Mouse (Mus musculus) lung, adult 2 months (tissue): ENCODE results near the gene Sgms2.

ENCODE experiments used
- CTCF ChIP-seq: fragments of 200-500 bp; IDR thresholded peaks from 2 replicates; pipeline ENCODE4 v1.5.1; 2011; ENCODE audit warnings: mild to moderate bottlenecking, low read length, control low read depth; ENCODE audit not compliant: insufficient read depth
- POLR2A ChIP-seq: fragments of 200-500 bp; IDR thresholded peaks from 2 replicates; pipeline ENCODE4 v1.6.1; 2011; ENCODE audit warnings: low read depth, mild to moderate bottlenecking, control low read depth, low read length, borderline replicate concordance; ENCODE audit errors: extremely low read depth

DNA sequence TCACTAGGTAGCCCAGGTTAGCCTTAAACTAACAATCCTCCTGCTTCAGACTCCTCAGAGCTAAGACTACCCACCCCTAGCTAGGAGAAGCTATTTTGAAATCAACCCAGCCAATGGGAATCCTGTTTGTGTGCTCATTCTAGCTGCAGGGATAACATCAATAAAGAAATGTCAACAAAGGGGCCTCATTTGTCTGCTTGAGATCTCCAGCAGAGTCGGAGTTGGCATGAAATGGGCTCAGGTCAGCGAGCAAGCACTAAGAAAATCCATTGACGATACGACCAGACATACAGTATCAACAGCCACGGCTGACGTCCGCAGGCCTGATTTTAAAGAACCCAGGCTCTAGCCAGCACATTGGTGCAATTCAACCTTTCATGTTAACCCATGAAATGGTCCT is 164.0 kb downstream of the Sgms2 start:
- TF ChIP-seq CTCF (no peak), POLR2A (no peak)
